Comparison of ENCODE assay signal across 27 mouse cellular contexts in genomic region chr1:86048744-86049143, GRCm38 (mm10). TPM values are rescaled to one million over a fixed set of nuclear protein-coding genes. Genes with fewer than 3 reads are reported as not detected.
"Had no signal": no experiment of that assay in that cellular context is flagged by ENCODE, and none has a peak within 500 bp of the region (broad histone marks: within the 10 kb centered on the region; RNA-seq: fewer than 3 reads in every experiment).

No protein-coding gene starts in this region.

- ATAC-seq: midbrain, embryonic 16.5 days had no signal

- DNase-seq: lung, adult 18-20 months; lung, postnatal 14 days; midbrain, embryonic 14.5 days; retina, postnatal 1 day; right cerebral cortex, adult 18-20 months; right cerebral cortex, postnatal 25 days; right cerebral cortex, postnatal 4 days; spleen, adult 18-20 months; thymus, adult 18-20 months; thymus, postnatal 14 days; thymus, postnatal 36 days had no signal

- H3K36me3 ChIP-seq: limb, embryonic 15.5 days; liver, embryonic 15.5 days; midbrain, embryonic 10.5 days; midbrain, embryonic 12.5 days; neural tube, embryonic 13.5 days; neural tube, embryonic 15.5 days had no signal

- H3K4me1 ChIP-seq: liver, embryonic 15.5 days had no signal

- H3K4me3 ChIP-seq: limb, embryonic 15.5 days; liver, embryonic 15.5 days; midbrain, embryonic 10.5 days; midbrain, embryonic 12.5 days; myocyte; neural tube, embryonic 13.5 days; neural tube, embryonic 15.5 days had no signal

- H3K9ac ChIP-seq: limb, embryonic 15.5 days; liver, embryonic 15.5 days; midbrain, embryonic 12.5 days; neural tube, embryonic 13.5 days; neural tube, embryonic 15.5 days had no signal

- H3K27ac ChIP-seq: limb, embryonic 15.5 days; liver, embryonic 15.5 days; midbrain, embryonic 10.5 days; midbrain, embryonic 12.5 days; neural tube, embryonic 13.5 days; neural tube, embryonic 15.5 days had no signal

- H3K9me3 ChIP-seq: limb, embryonic 15.5 days; liver, embryonic 15.5 days; midbrain, embryonic 10.5 days; midbrain, embryonic 12.5 days; neural tube, embryonic 13.5 days; neural tube, embryonic 15.5 days had no signal

- H3K4me2 ChIP-seq: limb, embryonic 15.5 days; liver, embryonic 11.5 days; midbrain, embryonic 12.5 days; neural tube, embryonic 13.5 days; neural tube, embryonic 15.5 days had no signal

RNA-seq across cellular contexts. Expression of gene 2810459M11Rik, which starts 3.1 kb away (rescaled TPM):
- total RNA-seq: megakaryocyte, adult 5-6 weeks; megakaryocyte-erythroid progenitor cell, adult 5-6 weeks had no signal
- polyA plus RNA-seq: myocyte had no signal

RNA-seq across cellular contexts. Expression of gene Spata3, which starts 32.1 kb away (rescaled TPM):
- total RNA-seq: megakaryocyte, adult 5-6 weeks; megakaryocyte-erythroid progenitor cell, adult 5-6 weeks had no signal
- polyA plus RNA-seq: limb, embryonic 15.5 days; liver, embryonic 11.5 days; midbrain, embryonic 10.5 days; myocyte; neural tube, embryonic 11.5 days; neural tube, embryonic 13.5 days; small intestine, adult 2 months; stomach, embryonic 14.5 days; stomach, embryonic 16.5 days; thymus, postnatal 0 days had no signal
